Mouse (Mus musculus) kidney, embryonic 14.5 days (tissue): Measurements from ENCODE around the gene Med13l. TPM values are rescaled to one million over a fixed set of nuclear protein-coding genes. Genes with fewer than 3 reads are reported as not detected.

ENCODE experiments used
- ATAC-seq: fragments of 200-750 bp; cut with Nextera tagmentation; 2 replicates; pipeline ENCODE4 v1.8.0; 2017; ENCODE audit warnings: moderate number of reproducible peaks, mild to moderate bottlenecking, moderate TSS enrichment, moderate library complexity; ENCODE audit not compliant: low FRiP score, low TSS enrichment
- H3K27ac ChIP-seq: fragments of 300-500 bp; sonication (generic); 2 replicates; pipeline ENCODE4 v1.5.1; 2014; ENCODE audit warnings: low read depth, mild to moderate bottlenecking, low read length, moderate library complexity, mixed read lengths
- H3K27me3 ChIP-seq: fragments of 300-500 bp; sonication (generic); 2 replicates; pipeline ENCODE4 v1.6.1; 2014; ENCODE audit warnings: mild to moderate bottlenecking, low read length; ENCODE audit not compliant: control insufficient read depth, insufficient read depth
- H3K36me3 ChIP-seq: fragments of 300-500 bp; sonication (generic); 2 replicates; pipeline ENCODE4 v1.6.1; 2014; ENCODE audit warnings: low read length, mixed read lengths; ENCODE audit not compliant: control insufficient read depth, insufficient read depth
- H3K4me1 ChIP-seq: fragments of 300-500 bp; sonication (generic); 2 replicates; pipeline ENCODE4 v1.6.1; 2014; ENCODE audit warnings: low read length, mixed read lengths; ENCODE audit not compliant: control insufficient read depth, insufficient read depth
- H3K4me2 ChIP-seq: fragments of 300-500 bp; sonication (generic); replicated peaks from 2 replicates; pipeline ENCODE4 v1.6.1; 2014; ENCODE audit warnings: low read depth, mild to moderate bottlenecking, low read length
- H3K4me3 ChIP-seq: fragments of 300-500 bp; sonication (generic); 2 replicates; pipeline ENCODE4 v1.5.1; 2014; ENCODE audit warnings: mild to moderate bottlenecking, low read length
- H3K9ac ChIP-seq: fragments of 300-500 bp; sonication (generic); 2 replicates; pipeline ENCODE4 v1.6.1; 2014; ENCODE audit warnings: low read depth, mild to moderate bottlenecking, low read length, moderate library complexity
- H3K9me3 ChIP-seq: fragments of 300-500 bp; sonication (generic); 2 replicates; pipeline ENCODE4 v1.6.1; 2016; ENCODE audit warnings: low read length; ENCODE audit not compliant: control insufficient read depth
- WGBS: fragments of 180-500 bp; shearing (Covaris S2); extraction: QIAGEN DNeasy Blood & Tissue Kit; methylation state at CpG from one replicate; pipeline ENCODE4 v1.1.7; 2014; 5-methylcytosine and 5-hydroxymethylcytosine counted together
- polyA plus RNA-seq: library from polyadenylated mRNA; unstranded; fragments of >200 nt; fragmentation: Nextera tagmentation; extraction: Ambion mirVana; gene quantifications from 2 replicates; pipeline ENCODE4 v1.2.1, GENCODE M21; 2014

Med13l gene
- polyA plus RNA-seq, 1 experiment from 2014 or later = 12.1 TPM

GRCm38 (mm10) chr5:118638534-118639109 is 78.1 kb downstream of the Med13l start:
- Histone ChIP-seq H3K27ac (no peak overlapping the region), H3K9ac (no peak overlapping the region), H3K27me3 (no peaks in the 10 kb centered on the region), H3K4me3 (no peak overlapping the region), H3K36me3 (no peaks in the 10 kb centered on the region), H3K9me3 (no peaks in the 10 kb centered on the region), H3K4me2 (no peak overlapping the region), H3K4me1 (peaks cover 32% of the 10 kb centered on the region)
- ATAC-seq = no peak
- 76% methylated on average over 9 of the region's 9 CpGs for WGBS

- H3K36me3 ChIP-seq = no peaks in the 10 kb centered on the region
- H3K9me3 ChIP-seq = no peaks in the 10 kb centered on the region
- no peaks in the 10 kb centered on the region for H3K27me3 ChIP-seq
- H3K9ac ChIP-seq = no peak overlapping the region
- WGBS = 53% methylated on average over 5 of the region's 5 CpGs
- H3K4me2 ChIP-seq = no peak overlapping the region
- H3K4me3 ChIP-seq = no peak overlapping the region
- peaks cover 32% of the 10 kb centered on the region for H3K4me1 ChIP-seq
- H3K27ac ChIP-seq = no peak overlapping the region
- ATAC-seq = no peak
Measured at GRCm38 (mm10) chr5:118639117-118639707, 78.7 kb downstream of the Med13l start.

- Histone ChIP-seq H3K36me3 (no peaks in the 10 kb centered on the region), H3K27ac (no peak overlapping the region), H3K4me1 (peaks cover 29% of the 10 kb centered on the region), H3K9me3 (no peaks in the 10 kb centered on the region), H3K4me2 (no peak overlapping the region), H3K27me3 (no peaks in the 10 kb centered on the region), H3K4me3 (no peak overlapping the region), H3K9ac (no peak overlapping the region)
- no peak for ATAC-seq
- WGBS = 84% methylated on average over 12 of the region's 12 CpGs
Measured at GRCm38 (mm10) chr5:118644041-118644440, 83.6 kb downstream of the Med13l start.

GRCm38 (mm10) chr5:118644511-118644910 is 84.0 kb downstream of the Med13l start:
- Histone ChIP-seq H3K27ac (no peak overlapping the region), H3K4me3 (no peak overlapping the region), H3K9ac (no peak overlapping the region), H3K36me3 (no peaks in the 10 kb centered on the region), H3K27me3 (no peaks in the 10 kb centered on the region), H3K4me2 (no peak overlapping the region), H3K9me3 (no peaks in the 10 kb centered on the region), H3K4me1 (peaks cover 25% of the 10 kb centered on the region)
- 87% methylated on average over 8 of the region's 8 CpGs for WGBS
- ATAC-seq = no peak

- Histone ChIP-seq H3K36me3 (no peaks in the 10 kb centered on the region), H3K4me3 (no peak overlapping the region), H3K4me1 (peaks cover 20% of the 10 kb centered on the region), H3K27me3 (no peaks in the 10 kb centered on the region), H3K27ac (no peak overlapping the region), H3K4me2 (no peak overlapping the region), H3K9ac (no peak overlapping the region), H3K9me3 (no peaks in the 10 kb centered on the region)
- WGBS = 59% methylated on average over 10 of the region's 10 CpGs
- ATAC-seq = no peak
Measured at GRCm38 (mm10) chr5:118645196-118645805, 84.8 kb downstream of the Med13l start.

- Histone ChIP-seq H3K9ac (no peak overlapping the region), H3K27ac (no peak overlapping the region), H3K9me3 (no peaks in the 10 kb centered on the region), H3K4me1 (peaks cover 25% of the 10 kb centered on the region), H3K36me3 (no peaks in the 10 kb centered on the region), H3K27me3 (no peaks in the 10 kb centered on the region), H3K4me3 (no peak overlapping the region), H3K4me2 (no peak overlapping the region)
- ATAC-seq = no peak
- WGBS = 62% methylated on average over 5 of the region's 5 CpGs
Measured at GRCm38 (mm10) chr5:118646897-118647296, 86.4 kb downstream of the Med13l start.

GRCm38 (mm10) chr5:118647384-118647783 is 86.9 kb downstream of the Med13l start:
- H3K4me2 ChIP-seq = no peak overlapping the region
- no peaks in the 10 kb centered on the region for H3K36me3 ChIP-seq
- H3K4me3 ChIP-seq = no peak overlapping the region
- H3K4me1 ChIP-seq = peaks cover 25% of the 10 kb centered on the region
- no peak overlapping the region for H3K9ac ChIP-seq
- ATAC-seq = no peak
- WGBS = 56% methylated on average over 6 of the region's 6 CpGs
- H3K27ac ChIP-seq = no peak overlapping the region
- no peaks in the 10 kb centered on the region for H3K27me3 ChIP-seq
- no peaks in the 10 kb centered on the region for H3K9me3 ChIP-seq

GRCm38 (mm10) chr5:118649215-118650006 is 88.9 kb downstream of the Med13l start:
- Histone ChIP-seq H3K27ac (no peak overlapping the region; the same call in 1 of the 2 replicates), H3K36me3 (no peaks in the 10 kb centered on the region), H3K9me3 (no peaks in the 10 kb centered on the region), H3K27me3 (no peaks in the 10 kb centered on the region), H3K4me1 (peaks cover 21% of the 10 kb centered on the region), H3K4me3 (no peak overlapping the region), H3K9ac (no peak overlapping the region), H3K4me2 (no peak overlapping the region)
- peak; percentile 53; the same call in 1 of the 2 replicates for ATAC-seq
- 74% methylated on average over 10 of the region's 10 CpGs for WGBS
